Mouse (Mus musculus): ENCODE measurements at regions not wholly inside any gene's neighbourhood (a gene's known extent, or its start where the extent isn't known, plus 50 kb on each side); places are given as distances from the start of the nearest gene placed in this dataset.

DNA sequence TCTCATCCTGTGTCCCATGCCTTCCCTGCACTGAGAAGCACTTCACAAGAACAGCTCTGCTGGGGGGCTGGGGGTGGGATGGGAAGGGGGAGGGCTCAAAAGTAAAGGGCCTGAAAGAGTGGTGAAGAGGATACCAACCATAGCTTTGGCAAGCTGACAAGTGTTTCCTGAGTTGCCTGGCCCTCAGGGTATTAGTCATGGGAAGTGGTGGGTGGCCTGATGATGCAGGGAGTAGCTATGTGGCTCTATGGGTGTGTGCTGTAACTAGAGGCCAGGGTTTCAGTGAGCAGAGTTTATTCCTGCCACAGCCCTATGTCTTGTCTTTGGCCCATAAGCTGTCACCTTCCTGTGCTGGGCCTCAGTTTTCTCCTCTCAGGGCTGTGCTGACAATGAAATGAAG lies 186.2 kb upstream of the N4bp1 start:
- no peak for ATAC-seq
- no peak overlapping the region for H3K27ac ChIP-seq (ENCODE audit: low read depth)
- no peaks in the 10 kb centered on the region for H3K27me3 ChIP-seq (ENCODE audit: insufficient read depth, low read length)
- no peaks in the 10 kb centered on the region for H3K36me3 ChIP-seq (replicated peaks; ENCODE audit: insufficient read depth, low read length)
- 0 out of 2 replicates have a peak, but pooled peaks cover 2% of the 10 kb centered on the region for H3K9me3 ChIP-seq (ENCODE audit: low read length)
- no peak for TF ChIP-seq CTCF (IDR thresholded peaks at IDR 0.05; ENCODE audit: low read depth)
- no peak for TF ChIP-seq EP300 (IDR thresholded peaks at IDR 0.05; ENCODE audit: low read depth)
- H3K4me1 ChIP-seq (ENCODE audit: insufficient read depth) = no peaks in the 10 kb centered on the region
- no peak for DNase-seq
- H3K9ac ChIP-seq (replicated peaks) = no peak overlapping the region
- H3K4me3 ChIP-seq (ENCODE audit: low read depth, low read length) = no peak overlapping the region
- no peak overlapping the region for H3K4me2 ChIP-seq (ENCODE audit: low read depth, low read length)

DNA sequence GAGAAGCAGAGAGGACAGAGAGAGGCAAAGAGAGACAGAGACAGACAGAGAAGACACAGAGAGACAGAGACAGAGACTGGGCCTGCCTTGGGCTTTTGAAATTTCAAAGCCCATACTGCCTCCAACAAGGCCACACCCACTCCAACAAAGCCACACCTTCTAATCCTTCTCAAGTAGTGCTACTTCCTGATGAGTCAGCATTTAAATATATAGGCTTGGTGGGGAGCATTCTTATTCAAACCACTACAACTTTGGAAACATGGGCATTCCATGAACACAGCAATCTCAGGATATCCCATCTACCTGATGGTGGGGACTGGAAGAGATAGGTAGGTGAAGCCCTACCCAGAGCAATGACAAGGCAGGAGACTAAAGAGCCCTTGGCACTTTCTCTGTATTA lies 182.0 kb upstream of the N4bp1 start:
- Histone ChIP-seq H3K9ac (replicated peaks) (no peak overlapping the region), H3K4me1 (ENCODE audit: insufficient read depth) (no peaks in the 10 kb centered on the region), H3K36me3 (replicated peaks; ENCODE audit: insufficient read depth, low read length) (no peaks in the 10 kb centered on the region), H3K27ac (ENCODE audit: low read depth) (no peak overlapping the region), H3K27me3 (ENCODE audit: insufficient read depth, low read length) (no peaks in the 10 kb centered on the region), H3K4me3 (ENCODE audit: low read depth, low read length) (no peak overlapping the region), H3K4me2 (ENCODE audit: low read depth, low read length) (no peak overlapping the region), H3K9me3 (ENCODE audit: low read length) (peaks cover 2% of the 10 kb centered on the region; the same call in 1 of the 2 replicates)
- TF ChIP-seq CTCF (IDR thresholded peaks at IDR 0.05; ENCODE audit: low read depth) (no peak), EP300 (IDR thresholded peaks at IDR 0.05; ENCODE audit: low read depth) (no peak)
- DNase-seq (no peak), ATAC-seq (no peak)

DNA sequence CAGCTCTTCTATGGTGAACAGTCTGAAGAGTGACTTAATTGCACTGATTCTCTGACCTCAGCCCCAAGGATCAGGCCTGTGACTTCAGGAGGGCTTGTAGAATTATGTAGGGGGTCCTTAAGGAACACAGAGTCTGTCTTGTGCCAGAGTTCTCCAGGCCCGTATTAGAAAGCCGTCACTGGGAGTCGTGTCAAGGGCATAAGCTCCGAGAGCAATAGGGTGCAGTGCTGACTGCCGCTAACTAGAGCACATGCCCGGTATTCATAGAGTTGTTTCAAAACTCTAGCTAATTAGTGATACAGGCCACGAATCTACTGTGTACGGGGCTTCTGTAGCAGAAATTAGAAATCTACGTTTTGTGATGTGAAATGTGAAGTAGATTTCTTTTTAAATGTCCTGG lies 179.7 kb upstream of the N4bp1 start:
- Histone ChIP-seq H3K9me3 (ENCODE audit: low read length) (peaks cover 5% of the 10 kb centered on the region; the same call in 1 of the 2 replicates), H3K4me2 (ENCODE audit: low read depth, low read length) (no peak overlapping the region), H3K9ac (replicated peaks) (no peak overlapping the region), H3K36me3 (replicated peaks; ENCODE audit: insufficient read depth, low read length) (no peaks in the 10 kb centered on the region), H3K27me3 (ENCODE audit: insufficient read depth, low read length) (no peaks in the 10 kb centered on the region), H3K4me3 (ENCODE audit: low read depth, low read length) (no peak overlapping the region), H3K4me1 (ENCODE audit: insufficient read depth) (no peaks in the 10 kb centered on the region), H3K27ac (ENCODE audit: low read depth) (no peak overlapping the region)
- no peak for TF ChIP-seq EP300 (IDR thresholded peaks at IDR 0.05; ENCODE audit: low read depth)
- TF ChIP-seq CTCF (IDR thresholded peaks at IDR 0.05; ENCODE audit: low read depth) = no peak
- ATAC-seq (no peak), DNase-seq (no peak)
- WGBS (ENCODE audit: insufficient replicate concordance) = 82% methylated on average over 9 of the region's 9 CpGs

DNA sequence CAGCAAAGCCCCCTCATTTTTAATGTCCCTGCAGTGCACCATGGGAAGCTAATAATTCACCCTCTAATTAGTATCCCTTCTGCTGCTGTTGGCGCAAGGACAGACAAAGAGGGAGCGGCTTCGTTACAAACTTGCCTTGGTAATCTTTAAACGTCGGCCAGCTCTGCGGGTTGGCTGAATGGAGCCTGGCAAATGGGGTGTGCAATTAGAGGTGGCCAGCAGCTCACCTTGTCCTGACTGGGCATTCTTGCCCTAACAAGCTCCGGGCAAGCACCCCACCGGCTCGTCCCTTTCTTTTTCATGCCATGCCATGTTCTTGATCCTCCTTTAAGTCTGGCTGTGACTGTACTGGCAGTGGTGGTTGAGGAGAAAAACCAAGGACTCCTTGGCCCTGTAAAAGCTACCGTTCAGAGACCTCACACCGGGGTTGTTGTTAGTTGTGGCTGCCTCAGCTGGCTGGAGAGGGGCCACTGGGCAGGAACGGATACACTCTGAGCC lies 179.2 kb upstream of the N4bp1 start:
- ATAC-seq (no peak), DNase-seq (no peak)
- H3K9me3 ChIP-seq (ENCODE audit: low read length) = peaks cover 5% of the 10 kb centered on the region; the same call in 1 of the 2 replicates
- H3K36me3 ChIP-seq (replicated peaks; ENCODE audit: insufficient read depth, low read length) = no peaks in the 10 kb centered on the region
- H3K4me1 ChIP-seq (ENCODE audit: insufficient read depth) = no peaks in the 10 kb centered on the region
- H3K4me2 ChIP-seq (ENCODE audit: low read depth, low read length) = no peak overlapping the region
- no peak overlapping the region for H3K9ac ChIP-seq (replicated peaks)
- no peak overlapping the region for H3K4me3 ChIP-seq (ENCODE audit: low read depth, low read length)
- H3K27ac ChIP-seq (ENCODE audit: low read depth) = no peak overlapping the region
- WGBS (ENCODE audit: insufficient replicate concordance) = 86% methylated on average over 12 of the region's 12 CpGs
- TF ChIP-seq CTCF (IDR thresholded peaks at IDR 0.05; ENCODE audit: low read depth) (no peak), EP300 (IDR thresholded peaks at IDR 0.05; ENCODE audit: low read depth) (no peak)
- H3K27me3 ChIP-seq (ENCODE audit: insufficient read depth, low read length) = no peaks in the 10 kb centered on the region

DNA sequence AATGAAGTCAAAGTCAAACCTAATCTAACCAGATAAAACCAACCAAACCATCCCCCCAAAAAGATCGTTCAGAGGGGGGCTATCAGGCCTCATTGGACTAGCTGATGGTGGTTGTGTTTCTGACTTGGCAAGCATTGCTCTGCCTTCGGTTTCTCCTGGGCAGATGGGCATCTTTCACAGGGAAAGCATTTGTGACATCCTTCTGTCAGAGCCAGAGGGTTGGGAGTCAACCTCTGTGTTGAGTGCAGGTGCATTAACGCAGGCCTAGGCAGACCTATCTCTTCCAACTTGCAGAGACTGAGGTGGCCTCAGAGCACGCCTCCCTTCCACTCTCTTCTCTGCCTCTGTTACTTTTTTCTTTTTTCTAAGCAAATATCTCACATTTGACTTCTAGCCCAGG lies 178.5 kb upstream of the N4bp1 start:
- TF ChIP-seq CTCF (IDR thresholded peaks at IDR 0.05; ENCODE audit: low read depth) (no peak), EP300 (IDR thresholded peaks at IDR 0.05; ENCODE audit: low read depth) (no peak)
- Histone ChIP-seq H3K4me2 (ENCODE audit: low read depth, low read length) (no peak overlapping the region), H3K27me3 (ENCODE audit: insufficient read depth, low read length) (no peaks in the 10 kb centered on the region), H3K9ac (replicated peaks) (no peak overlapping the region), H3K27ac (ENCODE audit: low read depth) (no peak overlapping the region), H3K4me1 (ENCODE audit: insufficient read depth) (no peaks in the 10 kb centered on the region), H3K36me3 (replicated peaks; ENCODE audit: insufficient read depth, low read length) (no peaks in the 10 kb centered on the region), H3K4me3 (ENCODE audit: low read depth, low read length) (no peak overlapping the region), H3K9me3 (ENCODE audit: low read length) (peaks cover 5% of the 10 kb centered on the region; the same call in 1 of the 2 replicates)
- no peak for ATAC-seq
- no peak for DNase-seq
- 64% methylated on average over 4 of the region's 4 CpGs for WGBS (ENCODE audit: insufficient replicate concordance)

DNA sequence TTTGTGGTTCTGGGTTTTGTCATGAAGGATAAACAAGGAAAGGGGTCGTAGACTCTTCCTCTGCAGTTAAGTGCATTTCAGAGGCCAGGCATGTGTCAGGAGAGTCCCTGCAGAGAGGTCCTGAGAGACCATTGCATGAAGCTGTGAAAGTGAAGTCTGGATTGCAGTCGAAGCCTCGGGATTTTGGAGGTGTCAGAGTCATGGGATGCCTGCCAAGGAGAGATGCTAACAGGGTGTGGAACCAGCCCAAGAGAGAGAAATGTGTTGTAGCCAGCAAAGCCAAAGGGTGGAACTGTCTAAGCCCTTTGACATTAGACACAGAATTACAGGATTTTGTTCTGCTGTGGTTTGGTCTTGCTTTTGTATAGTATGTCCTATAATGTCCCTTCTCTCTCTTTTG lies 164.7 kb upstream of the N4bp1 start:
- no peaks in the 10 kb centered on the region for H3K27me3 ChIP-seq (ENCODE audit: insufficient read depth, low read length)
- H3K4me3 ChIP-seq (ENCODE audit: low read depth, low read length) = no peak overlapping the region
- H3K36me3 ChIP-seq (replicated peaks; ENCODE audit: insufficient read depth, low read length) = no peaks in the 10 kb centered on the region
- ATAC-seq = no peak
- no peaks in the 10 kb centered on the region for H3K4me1 ChIP-seq (ENCODE audit: insufficient read depth)
- no peak for DNase-seq
- no peaks in the 10 kb centered on the region for H3K9me3 ChIP-seq (ENCODE audit: low read length)
- no peak overlapping the region for H3K27ac ChIP-seq (ENCODE audit: low read depth)
- 40% methylated on average over 3 of the region's 3 CpGs for WGBS (ENCODE audit: insufficient replicate concordance)
- H3K4me2 ChIP-seq (ENCODE audit: low read depth, low read length) = no peak overlapping the region
- no peak overlapping the region for H3K9ac ChIP-seq (replicated peaks)
- TF ChIP-seq CTCF (IDR thresholded peaks at IDR 0.05; ENCODE audit: low read depth) (no peak), EP300 (IDR thresholded peaks at IDR 0.05; ENCODE audit: low read depth) (no peak)

DNA sequence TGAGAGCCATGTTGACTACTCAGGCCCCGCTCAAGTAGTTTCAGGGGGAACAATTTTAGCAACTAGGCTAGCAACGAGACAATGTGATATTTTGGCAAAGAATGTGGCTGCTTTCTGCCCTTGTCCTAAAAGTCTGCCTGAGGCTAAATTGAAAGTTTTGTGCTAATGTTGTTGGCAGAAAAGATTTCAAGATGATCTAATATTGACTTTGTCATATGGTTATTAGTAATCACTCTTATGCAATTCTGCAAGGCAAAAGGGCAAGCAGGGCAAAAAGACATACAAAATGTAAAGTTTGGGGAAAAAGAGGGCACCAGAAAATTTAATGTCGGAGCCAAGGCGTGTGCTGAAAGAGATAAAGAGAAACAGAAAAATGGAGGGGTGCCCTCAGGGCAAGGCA lies 164.1 kb upstream of the N4bp1 start:
- Histone ChIP-seq H3K9me3 (ENCODE audit: low read length) (no peaks in the 10 kb centered on the region), H3K27ac (ENCODE audit: low read depth) (no peak overlapping the region), H3K4me1 (ENCODE audit: insufficient read depth) (no peaks in the 10 kb centered on the region), H3K4me3 (ENCODE audit: low read depth, low read length) (no peak overlapping the region), H3K27me3 (ENCODE audit: insufficient read depth, low read length) (no peaks in the 10 kb centered on the region), H3K36me3 (replicated peaks; ENCODE audit: insufficient read depth, low read length) (no peaks in the 10 kb centered on the region), H3K9ac (replicated peaks) (no peak overlapping the region), H3K4me2 (ENCODE audit: low read depth, low read length) (no peak overlapping the region)
- TF ChIP-seq EP300 (IDR thresholded peaks at IDR 0.05; ENCODE audit: low read depth) (no peak), CTCF (IDR thresholded peaks at IDR 0.05; ENCODE audit: low read depth) (no peak)
- WGBS (ENCODE audit: insufficient replicate concordance) = 78% methylated on average over 4 of the region's 4 CpGs
- no peak for ATAC-seq
- DNase-seq = no peak
